Mouse (Mus musculus): ENCODE measurements around the gene Top1. TPM values are rescaled to one million over a fixed set of nuclear protein-coding genes. Genes with fewer than 3 reads are reported as not detected.

Top1 gene
- polyA plus RNA-seq, 1 experiment from 2014 or later = 48.6 TPM

DNA sequence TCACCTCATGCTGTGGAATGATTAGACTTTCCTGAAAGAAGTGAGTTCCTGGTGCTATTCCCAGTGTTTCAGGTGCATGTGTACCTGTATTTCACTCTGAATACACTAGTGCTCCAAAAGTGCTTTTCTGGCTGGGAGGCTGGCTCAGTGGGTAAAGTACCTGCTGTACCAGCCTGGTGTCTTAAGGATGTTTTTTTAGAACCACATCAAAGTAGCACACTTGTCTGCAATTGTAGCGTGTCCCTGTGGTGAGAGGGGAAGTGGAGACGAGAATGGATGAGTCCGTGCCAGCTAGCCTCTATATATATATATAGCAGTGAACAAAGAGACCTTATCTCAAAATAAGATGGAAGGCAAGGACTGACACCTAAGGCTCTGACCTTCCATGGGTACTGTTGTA is 55.9 kb downstream of the Top1 start:
- H3K9ac ChIP-seq (ENCODE audit: low read length) = no peak overlapping the region
- no peak overlapping the region for H3K27ac ChIP-seq (replicated peaks in 1 of 2; ENCODE audit: control insufficient read depth in 1 of 2, insufficient read depth in 1 of 2, low read depth in 2 of 2, low read length in 2 of 2)
- H3K4me1 ChIP-seq (ENCODE audit: control insufficient read depth in 2 of 2, insufficient read depth in 2 of 2, low read length in 2 of 2) = peaks cover 2 to 14% of the 10 kb centered on the region in 2 experiments; a peak in 3 of 4 replicates
- no peaks in the 10 kb centered on the region for H3K9me3 ChIP-seq (ENCODE audit: control insufficient read depth, low read length)
- no peaks in the 10 kb centered on the region for H3K27me3 ChIP-seq (ENCODE audit: control insufficient read depth, insufficient read depth, low read length)
- H3K4me2 ChIP-seq (ENCODE audit: low read length) = no peak overlapping the region
- no peak for ATAC-seq (ENCODE audit: insufficient number of reproducible peaks, insufficient read depth, low FRiP score, low read depth)
- peaks cover 87% of the 10 kb centered on the region for H3K36me3 ChIP-seq (ENCODE audit: control insufficient read depth, insufficient read depth, low read length)
- 23% methylated on average over 3 of the region's 3 CpGs for WGBS
- no peak overlapping the region for H3K4me3 ChIP-seq (ENCODE audit: control insufficient read depth in 1 of 2, insufficient read depth in 1 of 2, low read depth in 1 of 2, low read length in 2 of 2)

DNA sequence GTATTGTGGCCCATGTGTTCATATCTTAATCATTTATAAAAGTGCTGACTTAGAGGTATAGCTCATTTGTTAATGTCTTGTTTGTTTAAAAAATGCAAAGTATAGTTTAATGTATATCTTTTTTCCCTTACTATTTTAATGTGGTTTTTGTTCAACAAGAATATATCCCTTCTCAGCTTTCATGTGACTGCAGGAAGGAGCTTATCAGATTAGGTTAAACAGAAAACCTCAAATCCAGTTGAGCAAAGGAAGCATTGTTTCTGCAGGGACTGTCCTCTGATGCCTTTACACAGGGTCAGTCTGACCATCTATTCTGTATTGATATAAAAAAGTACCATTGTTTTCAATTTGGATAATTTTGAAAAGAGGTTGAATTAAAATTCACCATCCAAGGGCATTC is 57.1 kb downstream of the Top1 start:
- no peak for ATAC-seq (ENCODE audit: insufficient number of reproducible peaks, insufficient read depth, low FRiP score, low read depth)
- H3K27me3 ChIP-seq (ENCODE audit: control insufficient read depth, insufficient read depth, low read length) = no peaks in the 10 kb centered on the region
- no peak overlapping the region for H3K4me3 ChIP-seq (ENCODE audit: control insufficient read depth in 1 of 2, insufficient read depth in 1 of 2, low read depth in 1 of 2, low read length in 2 of 2)
- peaks cover 91% of the 10 kb centered on the region for H3K36me3 ChIP-seq (ENCODE audit: control insufficient read depth, insufficient read depth, low read length)
- peaks cover 2 to 14% of the 10 kb centered on the region in 2 experiments; a peak in 3 of 4 replicates for H3K4me1 ChIP-seq (ENCODE audit: control insufficient read depth in 2 of 2, insufficient read depth in 2 of 2, low read length in 2 of 2)
- H3K4me2 ChIP-seq (ENCODE audit: low read length) = no peak overlapping the region
- H3K9me3 ChIP-seq (ENCODE audit: control insufficient read depth, low read length) = no peaks in the 10 kb centered on the region
- H3K9ac ChIP-seq (ENCODE audit: low read length) = no peak overlapping the region
- H3K27ac ChIP-seq (replicated peaks in 1 of 2; ENCODE audit: control insufficient read depth in 1 of 2, insufficient read depth in 1 of 2, low read depth in 2 of 2, low read length in 2 of 2) = no peak overlapping the region

- Histone ChIP-seq H3K9me3 (ENCODE audit: control insufficient read depth, low read length) (no peaks in the 10 kb centered on the region), H3K4me3 (ENCODE audit: control insufficient read depth in 1 of 2, insufficient read depth in 1 of 2, low read depth in 1 of 2, low read length in 2 of 2) (no peak overlapping the region), H3K27me3 (ENCODE audit: control insufficient read depth, insufficient read depth, low read length) (no peaks in the 10 kb centered on the region), H3K4me2 (ENCODE audit: low read length) (no peak overlapping the region), H3K27ac (replicated peaks in 1 of 2; ENCODE audit: control insufficient read depth in 1 of 2, insufficient read depth in 1 of 2, low read depth in 2 of 2, low read length in 2 of 2) (no peak overlapping the region), H3K36me3 (ENCODE audit: control insufficient read depth, insufficient read depth, low read length) (peaks cover 94% of the 10 kb centered on the region), H3K9ac (ENCODE audit: low read length) (no peak overlapping the region), H3K4me1 (ENCODE audit: control insufficient read depth in 2 of 2, insufficient read depth in 2 of 2, low read length in 2 of 2) (no peaks in the 10 kb centered on the region)
- no peak for ATAC-seq (ENCODE audit: insufficient number of reproducible peaks, insufficient read depth, low FRiP score, low read depth)
- 91% methylated on average over 3 of the region's 3 CpGs for WGBS
Observed at GRCm38 (mm10) chr2:160707673-160708072, 62.0 kb downstream of the Top1 start.

- 76% methylated on average over 4 of the region's 4 CpGs for WGBS
- peaks cover 97% of the 10 kb centered on the region for H3K36me3 ChIP-seq (ENCODE audit: control insufficient read depth, insufficient read depth, low read length)
- no peak for ATAC-seq (ENCODE audit: insufficient number of reproducible peaks, insufficient read depth, low FRiP score, low read depth)
Observed at GRCm38 (mm10) chr2:160715463-160716030, 69.9 kb downstream of the Top1 start.

DNA sequence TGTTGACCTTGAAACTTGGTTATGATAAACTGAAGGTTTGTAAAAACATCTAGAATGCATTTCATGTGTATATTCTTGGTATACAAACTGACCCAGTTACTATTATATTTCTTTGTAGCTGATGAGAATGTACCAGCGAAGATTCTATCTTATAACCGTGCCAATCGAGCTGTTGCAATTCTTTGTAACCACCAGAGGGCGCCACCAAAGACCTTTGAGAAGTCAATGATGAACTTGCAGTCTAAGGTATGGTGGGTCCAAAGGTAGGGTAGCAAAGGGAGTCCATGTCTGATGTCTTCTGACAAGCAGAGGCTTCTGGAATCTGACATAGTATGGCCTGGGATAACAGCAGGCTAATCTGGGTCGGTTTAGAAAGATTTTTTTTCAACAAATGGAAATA is 71.6 kb downstream of the Top1 start:
- no peak overlapping the region for H3K4me2 ChIP-seq (ENCODE audit: low read length)
- H3K27me3 ChIP-seq (ENCODE audit: control insufficient read depth, insufficient read depth, low read length) = no peaks in the 10 kb centered on the region
- no peaks in the 10 kb centered on the region for H3K4me1 ChIP-seq (ENCODE audit: control insufficient read depth in 2 of 2, insufficient read depth in 2 of 2, low read length in 2 of 2)
- peaks cover 97% of the 10 kb centered on the region for H3K36me3 ChIP-seq (ENCODE audit: control insufficient read depth, insufficient read depth, low read length)
- no peak for ATAC-seq (ENCODE audit: insufficient number of reproducible peaks, insufficient read depth, low FRiP score, low read depth)
- 77% methylated on average over 5 of the region's 5 CpGs for WGBS
- no peak overlapping the region for H3K4me3 ChIP-seq (ENCODE audit: control insufficient read depth in 1 of 2, insufficient read depth in 1 of 2, low read depth in 1 of 2, low read length in 2 of 2)
- H3K27ac ChIP-seq (replicated peaks in 1 of 2; ENCODE audit: control insufficient read depth in 1 of 2, insufficient read depth in 1 of 2, low read depth in 2 of 2, low read length in 2 of 2) = no peak overlapping the region
- H3K9me3 ChIP-seq (ENCODE audit: control insufficient read depth, low read length) = no peaks in the 10 kb centered on the region
- no peak overlapping the region for H3K9ac ChIP-seq (ENCODE audit: low read length)

More at GRCm38 (mm10) chr2:160715463-160716030, 69.9 kb downstream of the Top1 start:
- Histone ChIP-seq H3K9me3 (ENCODE audit: control insufficient read depth, low read length) (no peaks in the 10 kb centered on the region), H3K4me3 (ENCODE audit: control insufficient read depth in 1 of 2, insufficient read depth in 1 of 2, low read depth in 1 of 2, low read length in 2 of 2) (no peak overlapping the region), H3K27ac (replicated peaks in 1 of 2; ENCODE audit: control insufficient read depth in 1 of 2, insufficient read depth in 1 of 2, low read depth in 2 of 2, low read length in 2 of 2) (no peak overlapping the region), H3K4me2 (ENCODE audit: low read length) (no peak overlapping the region), H3K9ac (ENCODE audit: low read length) (no peak overlapping the region), H3K4me1 (ENCODE audit: control insufficient read depth in 2 of 2, insufficient read depth in 2 of 2, low read length in 2 of 2) (no peaks in the 10 kb centered on the region), H3K27me3 (ENCODE audit: control insufficient read depth, insufficient read depth, low read length) (no peaks in the 10 kb centered on the region)

GRCm38 (mm10) chr2:160718811-160719210 is 73.1 kb downstream of the Top1 start:
- WGBS = 94% methylated on average over 3 of the region's 3 CpGs
- Histone ChIP-seq H3K36me3 (ENCODE audit: control insufficient read depth, insufficient read depth, low read length) (peaks cover 96% of the 10 kb centered on the region), H3K9me3 (ENCODE audit: control insufficient read depth, low read length) (no peaks in the 10 kb centered on the region), H3K4me1 (ENCODE audit: control insufficient read depth in 2 of 2, insufficient read depth in 2 of 2, low read length in 2 of 2) (no peaks in the 10 kb centered on the region), H3K9ac (ENCODE audit: low read length) (no peak overlapping the region), H3K27ac (replicated peaks in 1 of 2; ENCODE audit: control insufficient read depth in 1 of 2, insufficient read depth in 1 of 2, low read depth in 2 of 2, low read length in 2 of 2) (no peak overlapping the region), H3K4me3 (ENCODE audit: control insufficient read depth in 1 of 2, insufficient read depth in 1 of 2, low read depth in 1 of 2, low read length in 2 of 2) (no peak overlapping the region), H3K27me3 (ENCODE audit: control insufficient read depth, insufficient read depth, low read length) (no peaks in the 10 kb centered on the region), H3K4me2 (ENCODE audit: low read length) (no peak overlapping the region)
- ATAC-seq (ENCODE audit: insufficient number of reproducible peaks, insufficient read depth, low FRiP score, low read depth) = no peak

DNA sequence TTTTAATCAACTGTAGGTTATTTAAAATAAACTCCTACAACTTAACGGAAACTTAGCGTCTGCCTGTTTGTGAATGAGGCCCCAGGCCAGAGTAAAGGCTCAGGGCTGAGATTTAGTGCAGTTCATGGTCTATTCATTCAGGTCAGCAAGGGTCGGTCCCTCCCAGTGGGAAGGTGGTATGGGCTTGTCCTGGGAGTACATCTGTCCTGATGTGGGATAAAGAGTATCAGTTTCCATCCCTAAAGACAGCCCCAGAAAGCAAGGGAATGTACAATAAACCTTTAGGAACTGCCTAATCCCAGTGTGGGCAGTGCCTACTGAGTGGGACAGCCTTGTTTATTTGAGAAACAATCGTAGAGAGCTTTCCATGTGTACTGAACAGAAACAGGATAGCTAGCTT is 77.0 kb downstream of the Top1 start:
- Histone ChIP-seq H3K4me3 (ENCODE audit: control insufficient read depth in 1 of 2, insufficient read depth in 1 of 2, low read depth in 1 of 2, low read length in 2 of 2) (no peak overlapping the region), H3K9me3 (ENCODE audit: control insufficient read depth, low read length) (no peaks in the 10 kb centered on the region), H3K9ac (ENCODE audit: low read length) (no peak overlapping the region), H3K27ac (replicated peaks in 1 of 2; ENCODE audit: control insufficient read depth in 1 of 2, insufficient read depth in 1 of 2, low read depth in 2 of 2, low read length in 2 of 2) (no peak overlapping the region), H3K27me3 (ENCODE audit: control insufficient read depth, insufficient read depth, low read length) (no peaks in the 10 kb centered on the region), H3K4me1 (ENCODE audit: control insufficient read depth in 2 of 2, insufficient read depth in 2 of 2, low read length in 2 of 2) (no peaks in the 10 kb centered on the region), H3K36me3 (ENCODE audit: control insufficient read depth, insufficient read depth, low read length) (peaks cover 80% of the 10 kb centered on the region), H3K4me2 (ENCODE audit: low read length) (no peak overlapping the region)
- 85% methylated on average over 4 of the region's 4 CpGs for WGBS
- ATAC-seq (ENCODE audit: insufficient number of reproducible peaks, insufficient read depth, low FRiP score, low read depth) = no peak
